Comparison of ENCODE assay signal across 8 mouse cellular contexts in the genomic region with DNA sequence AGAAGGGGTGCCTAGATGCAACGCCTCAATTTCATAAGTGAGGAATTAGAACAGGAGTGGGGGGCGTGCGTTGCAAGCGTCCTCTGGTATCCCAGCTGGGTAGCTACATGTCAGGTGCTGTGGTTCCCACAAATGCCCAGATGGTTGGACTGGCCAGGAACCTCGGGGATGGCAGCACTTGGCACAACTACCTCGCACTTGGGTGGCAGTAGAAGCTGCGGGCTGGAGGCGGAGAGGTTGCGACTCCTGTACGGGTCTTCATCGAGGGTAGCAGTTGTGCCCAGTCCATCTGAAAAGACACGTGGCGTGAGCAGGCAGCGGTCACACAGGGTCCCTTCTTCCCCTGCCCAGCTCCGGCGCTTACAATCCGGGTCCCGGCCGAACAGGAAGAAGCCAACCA. TPM values are rescaled to one million over a fixed set of nuclear protein-coding genes. Genes with fewer than 3 reads are reported as not detected.
DNase-seq lines count a peak whose midpoint lies in the region; ATAC-seq and TF ChIP-seq lines count a peak whose summit lies in the region.

No protein-coding gene starts in this region.

- TF ChIP-seq CTCF in kidney, postnatal 0 days (IDR thresholded peaks at IDR 0.05; ENCODE audit: low read depth) = no peak

- peak overlapping the region; percentile 41 for H3K4me3 ChIP-seq in kidney, postnatal 0 days (replicated peaks; ENCODE audit: low read depth, low read length)
- peak overlapping the region; percentile 34 for H3K4me3 ChIP-seq in hindbrain, embryonic 11.5 days (ENCODE audit: low read depth, low read length)
- peak overlapping the region; percentile 33 for H3K4me3 ChIP-seq in midbrain, embryonic 13.5 days (replicated peaks)

- H3K9me3 ChIP-seq in kidney, postnatal 0 days (replicated peaks; ENCODE audit: low read length) = no peaks in the 10 kb centered on the region
- no peaks in the 10 kb centered on the region for H3K9me3 ChIP-seq in hindbrain, embryonic 11.5 days (ENCODE audit: control insufficient read depth, low read length)
- H3K9me3 ChIP-seq in midbrain, embryonic 13.5 days = no peaks in the 10 kb centered on the region

- no peak for ATAC-seq in kidney, postnatal 0 days (replicated peaks; ENCODE audit: low FRiP score, low read depth)
- no peak for ATAC-seq in hindbrain, embryonic 11.5 days (ENCODE audit: low FRiP score)
- no peak for ATAC-seq in midbrain, embryonic 13.5 days

- no peaks in the 10 kb centered on the region for H3K27me3 ChIP-seq in kidney, postnatal 0 days (ENCODE audit: insufficient read depth, low read length)
- peaks cover 11% of the 10 kb centered on the region for H3K27me3 ChIP-seq in hindbrain, embryonic 11.5 days (ENCODE audit: control insufficient read depth, insufficient read depth, low read length)
- peaks cover 35% of the 10 kb centered on the region for H3K27me3 ChIP-seq in midbrain, embryonic 13.5 days

- H3K36me3 ChIP-seq in kidney, postnatal 0 days (ENCODE audit: insufficient read depth, low read length) = peaks cover 16% of the 10 kb centered on the region; the same call in 1 of the 2 replicates
- no peaks in the 10 kb centered on the region for H3K36me3 ChIP-seq in hindbrain, embryonic 11.5 days (ENCODE audit: control insufficient read depth, insufficient read depth, low read length)
- peaks cover 3% of the 10 kb centered on the region; the same call in 1 of the 2 replicates for H3K36me3 ChIP-seq in midbrain, embryonic 13.5 days

- no peak for DNase-seq in kidney, postnatal 0 days (ENCODE audit: low spot score)
- DNase-seq in kidney, postnatal 14 days = no peak
- DNase-seq in cerebellum, adult 9-11 months = peak; percentile 53
- peak; percentile 41 for DNase-seq in hindbrain, embryonic 11.5 days (ENCODE audit: low spot score)
- DNase-seq in layer of hippocampus, postnatal 36 days = no peak
- DNase-seq in thymus, postnatal 36 days = no peak
- DNase-seq in gastrocnemius, postnatal 25 days = no peak

- H3K4me2 ChIP-seq in kidney, postnatal 0 days (ENCODE audit: low read length) = peak overlapping the region; percentile 80
- H3K4me2 ChIP-seq in hindbrain, embryonic 11.5 days (replicated peaks; ENCODE audit: low read depth, low read length) = peak overlapping the region; percentile 45
- peak overlapping the region; percentile 62 for H3K4me2 ChIP-seq in midbrain, embryonic 13.5 days (replicated peaks)

- H3K4me1 ChIP-seq in kidney, postnatal 0 days (replicated peaks; ENCODE audit: insufficient read depth, low read length) = peaks cover 17% of the 10 kb centered on the region
- peaks cover 12% of the 10 kb centered on the region for H3K4me1 ChIP-seq in hindbrain, embryonic 11.5 days (replicated peaks; ENCODE audit: control insufficient read depth, insufficient read depth, low read length)
- peaks cover 49% of the 10 kb centered on the region for H3K4me1 ChIP-seq in midbrain, embryonic 13.5 days (replicated peaks)

- peak overlapping the region; percentile 97 for H3K27ac ChIP-seq in kidney, postnatal 0 days
- H3K27ac ChIP-seq in hindbrain, embryonic 11.5 days (ENCODE audit: low read depth, low read length) = no peak overlapping the region
- H3K27ac ChIP-seq in midbrain, embryonic 13.5 days = no peak overlapping the region

- WGBS in kidney, postnatal 0 days = 10% methylated on average over 19 of the region's 19 CpGs
- 8% methylated on average over 19 of the region's 19 CpGs for WGBS in hindbrain, embryonic 11.5 days
- 12% methylated on average over 19 of the region's 19 CpGs for WGBS in midbrain, embryonic 13.5 days

- peak overlapping the region; percentile 65 for H3K9ac ChIP-seq in kidney, postnatal 0 days (ENCODE audit: low read depth, low read length)
- peak overlapping the region; percentile 34; the same call in 1 of the 2 replicates for H3K9ac ChIP-seq in hindbrain, embryonic 11.5 days (ENCODE audit: low read depth, low read length)
- peak overlapping the region; percentile 55 for H3K9ac ChIP-seq in midbrain, embryonic 13.5 days (replicated peaks)

RNA-seq across cellular contexts. Expression of gene Pex16, which starts 4.1 kb away (rescaled TPM):
- 34.3 and 36.8 TPM in 2 replicates for polyA plus RNA-seq in kidney, postnatal 0 days (2015; fragmentation: Nextera tagmentation; extraction: Ambion mirVana)
- polyA plus RNA-seq in hindbrain, embryonic 11.5 days (2014; fragmentation: Nextera tagmentation; extraction: Ambion mirVana) = 18.4 and 20.8 TPM in 2 replicates
- polyA plus RNA-seq in midbrain, embryonic 13.5 days (2015; fragmentation: Nextera tagmentation; extraction: Ambion mirVana) = 32.8 and 36.0 TPM in 2 replicates
- total RNA-seq in layer of hippocampus, postnatal 36 days (2021) = 10 to 100 TPM; 32.5 to 39.0 TPM
- total RNA-seq in gastrocnemius, postnatal 25 days (2021) = 10 to 100 TPM; 16.7 to 18.9 TPM

RNA-seq across cellular contexts. Expression of gene Large2, which starts 4.3 kb away (rescaled TPM):
- polyA plus RNA-seq in kidney, postnatal 0 days (2015; fragmentation: Nextera tagmentation; extraction: Ambion mirVana) = 30.6 and 34.3 TPM in 2 replicates
- 4.0 and 4.7 TPM in 2 replicates for polyA plus RNA-seq in hindbrain, embryonic 11.5 days (2014; fragmentation: Nextera tagmentation; extraction: Ambion mirVana)
- polyA plus RNA-seq in midbrain, embryonic 13.5 days (2015; fragmentation: Nextera tagmentation; extraction: Ambion mirVana) = 1.5 and 2.5 TPM in 2 replicates
- total RNA-seq in layer of hippocampus, postnatal 36 days (2021) = under 1 TPM in 1 of 2 experiments, not detected in 1; 0.81 TPM
- under 1 TPM; 0.54 to 0.88 TPM for total RNA-seq in gastrocnemius, postnatal 25 days (2021)

RNA-seq across cellular contexts. Expression of gene 1700029I15Rik, which starts 12.0 kb away (rescaled TPM):
- 1.8 and 2.5 TPM in 2 replicates for polyA plus RNA-seq in kidney, postnatal 0 days (2015; fragmentation: Nextera tagmentation; extraction: Ambion mirVana)
- 2.4 and 3.3 TPM in 2 replicates for polyA plus RNA-seq in hindbrain, embryonic 11.5 days (2014; fragmentation: Nextera tagmentation; extraction: Ambion mirVana)
- 8.0 and 8.9 TPM in 2 replicates for polyA plus RNA-seq in midbrain, embryonic 13.5 days (2015; fragmentation: Nextera tagmentation; extraction: Ambion mirVana)
- total RNA-seq in layer of hippocampus, postnatal 36 days (2021) = 1 to 10 TPM; 3.8 to 6.4 TPM
- 1 to 10 TPM in 1 of 2 experiments, under 1 TPM in 1; 0.87 to 1.0 TPM for total RNA-seq in gastrocnemius, postnatal 25 days (2021)

RNA-seq across cellular contexts. Expression of gene Mapk8ip1, which starts 30.7 kb away (rescaled TPM):
- 25.9 and 28.2 TPM in 2 replicates for polyA plus RNA-seq in kidney, postnatal 0 days (2015; fragmentation: Nextera tagmentation; extraction: Ambion mirVana)
- polyA plus RNA-seq in hindbrain, embryonic 11.5 days (2014; fragmentation: Nextera tagmentation; extraction: Ambion mirVana) = 33.3 and 39.0 TPM in 2 replicates
- polyA plus RNA-seq in midbrain, embryonic 13.5 days (2015; fragmentation: Nextera tagmentation; extraction: Ambion mirVana) = 86.9 and 111 TPM in 2 replicates
- total RNA-seq in layer of hippocampus, postnatal 36 days (2021) = 100 to 1,000 TPM; 336 to 345 TPM
- total RNA-seq in gastrocnemius, postnatal 25 days (2021) = 1 to 10 TPM; 7.9 to 9.2 TPM

Comparison
In these comparisons a context has a peak if more than half of its experiments do, and no peak if none do; other contexts are left out.
1. DNase-seq: peak in cerebellum, adult 9-11 months (single experiment) and hindbrain, embryonic 11.5 days (single experiment); none in kidney, postnatal 0 days (single experiment), kidney, postnatal 14 days (single experiment), layer of hippocampus, postnatal 36 days (0 of 2), thymus, postnatal 36 days (0 of 2) and gastrocnemius, postnatal 25 days (single experiment).
2. Peak in every context shown above with its lines, with median percentiles within 50 percentile points of each other: H3K4me2 ChIP-seq, H3K4me3 ChIP-seq and H3K9ac ChIP-seq.